Mouse (Mus musculus) layer of hippocampus, postnatal 25 days (tissue): ENCODE data around the gene Emilin2. TPM values are rescaled to one million over a fixed set of nuclear protein-coding genes. Genes with fewer than 3 reads are reported as not detected.

ENCODE experiments used
- DNase-seq, 2 experiments: peaks; one replicate each; pipeline ENCODE4 v3.0.0; 2022; ENCODE audit warnings: mixed read lengths in 2 of 2, low spot score in 1 of 2; ENCODE audit errors: extremely low spot score in 1 of 2
- total RNA-seq, 2 experiments: library from RNA; stranded (reverse); gene quantifications; 2 replicates each; pipeline ENCODE4 v1.2.3; 2021

Gene Emilin2
- total RNA-seq, 2 experiments from 2014 or later: 2.3 to 3.8 TPM

DNA sequence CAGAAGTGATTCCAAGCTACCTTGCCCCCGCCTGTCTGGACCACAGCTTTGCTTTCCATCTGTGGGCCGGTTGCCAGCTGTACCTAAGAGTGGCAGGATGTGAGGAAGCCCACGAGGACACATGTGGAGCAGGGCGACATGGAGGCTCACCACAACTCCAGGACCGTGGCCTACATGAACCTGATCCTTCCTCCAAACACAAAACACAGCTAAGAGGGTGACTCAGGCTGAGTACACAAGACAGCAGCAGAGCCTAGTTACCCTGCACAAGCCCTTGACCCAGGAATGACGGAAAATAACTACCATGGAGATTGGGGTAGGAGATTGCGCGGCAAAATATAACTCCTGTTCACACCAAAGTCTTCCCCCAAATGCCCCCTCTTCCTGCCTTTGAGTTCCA, 44.4 kb downstream of the Emilin2 start:
- no peak for DNase-seq

DNA sequence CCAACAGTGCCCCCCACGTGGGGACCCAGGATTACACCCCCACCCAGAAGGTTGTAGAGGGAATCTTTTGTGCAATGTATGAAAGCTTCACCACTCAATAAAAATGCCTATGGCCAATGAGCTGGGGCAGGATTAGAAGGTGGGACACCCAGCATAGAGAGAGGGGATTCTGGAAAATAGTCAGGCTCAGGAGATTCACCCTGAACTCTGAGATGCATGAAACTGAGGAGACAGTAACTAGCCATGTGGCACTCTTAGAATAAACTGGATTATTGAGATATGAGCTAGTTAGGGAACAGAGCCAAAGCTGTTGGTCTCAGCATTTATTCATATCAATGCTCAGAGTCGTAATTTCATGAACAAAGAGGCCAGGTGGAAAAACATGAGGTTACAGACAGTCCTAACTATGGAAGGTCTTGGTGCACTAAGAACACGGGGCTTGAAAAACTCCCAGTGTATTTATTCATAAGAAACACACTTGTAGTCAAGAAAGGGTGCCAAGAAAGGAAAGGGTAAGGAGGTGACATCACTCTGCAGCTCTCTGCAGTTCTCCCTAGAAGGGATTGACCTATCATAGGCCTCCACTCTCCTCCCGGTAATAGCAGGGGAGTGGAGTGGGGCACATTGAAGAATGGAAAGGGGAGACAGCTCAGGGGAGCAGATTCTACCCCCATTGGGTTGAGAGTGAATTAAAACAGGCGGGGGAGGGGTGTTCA, 46.3 kb downstream of the Emilin2 start:
- DNase-seq: no peak

DNA sequence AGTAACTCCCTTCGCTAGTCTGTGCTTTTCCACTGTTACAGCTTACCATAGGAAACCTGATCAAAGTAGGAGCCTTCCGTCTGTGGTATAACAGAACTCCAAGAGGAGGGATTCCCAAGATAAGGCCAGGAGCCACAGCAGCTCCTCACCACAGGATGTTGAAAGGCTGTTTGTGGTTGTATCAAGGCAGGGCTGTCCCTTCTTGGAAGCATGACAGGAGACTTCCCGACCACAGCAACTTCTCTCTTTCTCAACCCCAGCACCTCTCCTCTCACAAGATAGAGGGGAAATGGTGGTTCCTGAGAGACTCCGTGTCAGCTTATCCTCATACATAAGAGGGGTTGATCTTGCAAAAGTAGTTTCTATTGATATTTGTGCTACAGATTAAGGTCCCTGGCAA, 47.0 kb downstream of the Emilin2 start:
- DNase-seq: no peak

DNA sequence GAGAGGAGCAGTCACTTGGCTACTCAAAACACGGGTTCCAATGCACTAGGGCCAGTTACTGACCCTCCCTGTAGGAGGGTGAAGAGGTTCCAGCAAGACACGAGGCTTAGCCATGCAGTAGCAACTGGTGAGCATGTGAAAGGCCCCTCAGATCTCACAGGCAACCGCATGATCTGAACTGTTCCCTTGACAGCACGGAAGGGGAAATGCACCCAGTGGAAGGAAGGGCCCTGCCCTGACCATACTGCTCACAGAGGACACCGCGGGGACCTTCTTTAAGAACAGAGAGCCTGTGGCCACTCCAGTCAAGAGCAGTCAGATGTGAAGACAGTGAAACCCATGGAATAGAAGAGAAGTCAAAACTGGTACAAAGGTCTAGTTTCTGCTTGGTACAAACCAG, 48.6 kb downstream of the Emilin2 start:
- no peak for DNase-seq

DNA sequence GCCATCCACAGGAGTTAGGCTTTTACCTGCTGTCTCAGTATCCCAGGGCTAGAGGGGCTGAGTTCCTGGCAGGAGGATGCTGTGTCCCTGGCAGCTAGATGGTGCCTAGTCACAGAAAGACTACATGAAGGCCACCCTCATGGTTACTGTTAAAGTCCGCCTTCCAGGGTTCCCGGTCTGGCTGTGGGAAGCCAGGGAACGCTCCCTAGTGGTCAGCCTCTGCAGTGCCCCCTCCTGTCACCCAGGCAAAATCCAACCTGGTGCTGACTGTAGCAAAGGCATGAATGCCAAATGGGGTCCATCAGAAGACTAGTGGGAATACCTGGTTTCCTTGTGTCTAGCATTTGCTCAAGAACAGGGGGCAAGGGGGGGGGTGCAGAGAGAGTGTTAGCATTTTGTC, 51.1 kb downstream of the Emilin2 start:
- no peak for DNase-seq

DNA sequence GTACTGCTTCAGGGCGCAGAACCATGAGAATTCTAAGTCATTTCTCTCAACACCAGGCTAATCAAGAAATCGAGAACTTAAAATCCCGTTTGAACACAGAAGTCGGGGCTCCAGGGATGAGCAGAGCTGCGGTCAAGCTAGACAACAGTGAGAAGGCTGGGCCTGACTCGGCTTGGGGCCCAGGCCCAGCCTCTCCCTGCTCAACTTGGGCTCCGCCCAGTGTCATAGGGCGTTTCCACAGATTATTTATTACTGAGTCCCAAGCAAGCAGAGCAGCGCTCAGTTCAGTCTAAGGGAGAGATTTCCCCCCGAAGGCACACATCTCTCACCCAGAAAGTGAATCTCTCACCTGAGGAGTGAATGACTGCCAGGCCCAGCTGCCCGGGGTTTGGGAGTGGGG, 52.1 kb downstream of the Emilin2 start:
- DNase-seq: no peak

DNA sequence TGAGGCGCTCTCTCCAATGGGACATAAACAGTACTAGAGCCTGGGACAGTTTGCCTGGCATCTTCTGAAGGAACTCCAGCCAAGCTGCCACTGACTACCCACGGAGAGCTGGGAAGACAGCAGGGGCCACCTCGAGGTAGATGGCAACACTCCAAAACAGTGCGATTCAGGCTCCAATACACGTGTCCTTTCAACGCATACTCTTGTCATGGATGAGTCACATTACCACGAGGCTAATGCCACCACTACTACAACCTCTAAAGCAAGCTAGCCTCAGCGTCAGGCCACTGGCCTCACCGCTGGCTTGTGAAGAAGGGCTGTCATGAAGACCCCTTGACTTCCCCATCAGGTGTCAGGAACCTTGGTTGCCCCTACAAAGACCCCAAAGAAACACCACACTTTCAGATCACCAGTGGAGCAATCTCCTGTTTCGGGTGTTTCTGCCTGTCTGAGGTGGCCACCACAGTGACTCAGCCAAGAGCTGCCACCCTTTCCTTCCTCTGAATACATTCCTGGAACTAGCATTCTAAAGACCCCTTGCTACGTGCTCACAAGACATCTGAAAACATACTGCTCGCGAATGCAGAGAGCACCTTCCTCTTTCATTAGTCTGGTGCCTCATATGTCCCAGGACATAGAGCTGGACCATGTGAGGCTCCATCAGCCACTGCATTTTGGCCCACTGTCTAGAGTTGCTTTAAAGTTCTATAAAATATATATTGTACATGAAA, 54.8 kb downstream of the Emilin2 start:
- DNase-seq: no peak

- DNase-seq: no peak
These were observed 55.6 kb downstream of the Emilin2 start for GRCm38 (mm10) chr17:71256068-71256615.

- peak in 1 of 2 experiments; percentile 41 for DNase-seq
These were observed 57.0 kb downstream of the Emilin2 start for GRCm38 (mm10) chr17:71254736-71255135.

DNA sequence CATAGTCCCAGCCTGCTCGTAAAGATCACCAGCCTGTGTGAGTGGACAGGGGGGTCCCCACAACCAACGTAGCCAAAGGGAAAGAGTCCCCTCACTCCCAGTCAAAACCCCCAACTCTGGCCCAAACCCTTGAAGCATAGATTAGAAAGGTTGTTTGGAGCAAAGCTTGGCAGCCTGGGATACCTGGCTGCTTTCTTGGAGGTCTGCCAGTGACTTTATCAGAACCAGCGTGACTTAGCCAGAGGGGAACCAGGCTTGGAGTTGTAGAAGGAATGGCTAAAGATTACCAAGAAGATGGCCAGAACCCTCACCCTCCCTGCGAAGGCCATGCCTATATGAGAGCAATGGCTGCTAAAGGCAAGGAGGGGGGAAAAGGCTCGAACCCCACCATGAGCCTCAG, 57.7 kb downstream of the Emilin2 start:
- no peak for DNase-seq

GRCm38 (mm10) chr17:71253391-71253790, 58.4 kb downstream of the Emilin2 start:
- DNase-seq: no peak

GRCm38 (mm10) chr17:71252101-71252500, 59.7 kb downstream of the Emilin2 start:
- DNase-seq: no peak

DNA sequence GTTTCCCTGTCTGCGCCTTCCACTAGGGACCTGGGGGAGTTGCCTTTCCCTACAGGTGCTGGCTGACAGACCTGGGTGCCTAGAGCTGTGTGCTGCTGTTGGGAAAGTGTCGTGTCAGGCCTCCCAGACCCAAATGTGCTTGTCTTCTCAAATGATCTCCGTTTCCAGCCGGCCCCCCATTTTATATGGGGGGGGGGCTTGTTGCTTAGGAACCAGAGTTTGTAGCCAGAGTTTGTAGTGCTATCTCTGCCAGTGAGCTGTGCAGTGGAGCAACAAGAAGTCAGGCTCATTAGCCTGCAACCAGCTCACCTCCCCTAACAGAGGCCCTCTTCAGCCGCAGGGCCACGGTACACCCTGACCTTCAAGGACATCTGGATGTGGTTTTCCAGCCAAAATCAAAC, 60.2 kb downstream of the Emilin2 start:
- DNase-seq: no peak

DNA sequence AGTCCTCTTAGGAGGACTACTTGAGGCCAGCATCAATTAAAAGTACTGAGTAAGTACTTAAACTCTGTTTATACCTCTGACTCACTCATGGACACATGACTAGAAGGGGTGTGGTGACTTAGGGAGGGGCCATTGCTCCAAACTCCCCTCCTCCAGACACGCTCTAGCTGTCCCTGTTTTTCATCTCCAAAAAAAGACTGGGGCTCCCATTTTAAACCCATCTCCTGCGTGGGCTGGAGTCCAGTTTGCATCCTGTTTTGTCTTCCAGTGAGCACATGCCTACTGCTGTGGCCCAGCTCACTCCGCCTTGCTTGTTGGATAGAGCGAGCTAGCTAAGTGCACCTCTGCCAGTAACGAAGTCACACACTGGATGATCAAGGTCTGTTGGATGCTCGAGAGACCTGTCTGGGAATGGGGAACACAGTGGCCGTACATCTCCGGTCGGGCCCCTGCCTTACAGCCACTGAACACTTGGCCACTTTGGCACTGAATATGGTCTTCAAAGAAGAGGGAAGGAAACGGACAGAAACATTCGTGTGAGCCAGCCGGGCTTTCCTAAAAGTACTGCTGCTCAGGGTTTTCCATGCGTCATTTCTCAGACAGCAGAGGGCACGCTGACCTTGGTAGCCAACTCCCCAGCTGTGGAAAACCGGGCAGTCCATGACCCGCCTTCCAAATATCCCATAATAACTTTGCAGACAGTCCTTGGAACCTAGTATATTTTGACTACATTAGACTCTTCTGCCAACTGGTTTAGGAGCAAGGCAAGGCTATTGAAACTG, 60.8 kb downstream of the Emilin2 start:
- no peak for DNase-seq

- DNase-seq: no peak
These were observed 61.7 kb downstream of the Emilin2 start for GRCm38 (mm10) chr17:71250046-71250445.

GRCm38 (mm10) chr17:71248963-71249362, 62.8 kb downstream of the Emilin2 start:
- DNase-seq: no peak

DNA sequence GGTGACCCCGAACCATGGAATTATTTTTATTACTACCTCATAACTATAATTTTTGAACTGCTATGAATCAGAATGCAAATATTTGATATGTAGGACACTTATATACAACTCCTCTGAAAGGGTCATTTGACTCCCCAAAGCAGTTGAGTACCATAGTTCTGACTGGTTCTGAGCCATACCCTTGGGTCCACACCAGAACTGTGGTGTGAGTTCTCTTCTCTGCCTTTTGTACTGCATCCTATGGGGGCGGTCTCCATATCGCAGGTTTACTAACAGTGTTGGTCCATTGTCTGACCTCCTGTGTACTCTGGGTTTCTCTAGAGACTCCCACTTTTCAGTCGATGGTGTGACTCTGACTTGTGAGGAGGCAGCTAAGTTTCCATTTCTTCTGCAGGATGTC, 65.8 kb downstream of the Emilin2 start:
- no peak for DNase-seq

DNA sequence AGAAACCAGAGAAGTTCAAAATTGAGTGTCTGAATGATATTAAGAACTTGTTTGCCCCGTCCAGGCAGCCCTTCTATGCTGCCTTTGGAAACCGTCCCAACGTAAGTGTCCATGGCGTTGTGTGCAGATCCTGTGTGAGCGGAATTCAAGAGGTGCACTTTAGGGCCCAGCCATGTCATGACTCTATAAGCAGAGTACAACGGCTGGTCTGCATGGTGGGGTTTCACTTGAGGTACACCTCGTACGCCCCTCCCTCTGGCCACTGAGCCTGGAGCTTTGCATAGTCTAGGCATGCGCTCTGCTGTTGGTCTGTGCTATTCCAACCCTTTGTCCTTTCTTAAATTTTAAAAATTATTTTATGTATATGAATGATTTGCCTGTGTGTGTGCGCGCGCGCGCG, 66.6 kb downstream of the Emilin2 start:
- DNase-seq: no peak

DNA sequence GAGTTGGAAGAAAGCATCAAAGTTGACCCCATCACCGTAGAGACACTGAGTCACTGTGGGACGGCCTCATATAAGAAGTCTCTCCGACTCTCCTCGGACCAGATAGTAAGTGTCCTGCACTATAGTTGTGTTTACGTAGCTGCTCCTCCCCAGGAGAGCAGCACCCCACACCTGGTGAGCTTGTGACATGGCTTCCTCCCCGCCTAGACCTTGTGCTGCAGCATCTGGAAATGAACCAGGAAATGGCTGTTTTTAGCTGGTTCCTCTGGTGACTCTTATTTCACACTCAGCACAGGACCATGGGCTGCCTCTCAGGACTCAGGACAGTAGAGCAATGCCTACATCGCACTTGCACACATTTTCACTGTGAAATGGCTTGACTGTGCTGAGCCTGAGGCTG, 69.1 kb downstream of the Emilin2 start:
- no peak for DNase-seq

- no peak for DNase-seq
These were observed 71.0 kb downstream of the Emilin2 start for GRCm38 (mm10) chr17:71240811-71241210.

- DNase-seq: no peak
These were observed 73.3 kb downstream of the Emilin2 start for GRCm38 (mm10) chr17:71238494-71238893.
